Mouse (Mus musculus) Patski (cell line): ENCODE data around the gene Ssh3. TPM values are rescaled to one million over a fixed set of nuclear protein-coding genes. Genes with fewer than 3 reads are reported as not detected.
A peak's percentile ranks its signal among the peaks of the same experiment; 100 is the strongest.

Source experiments
- ATAC-seq: fragments of 100-300 bp; one replicate; pipeline ENCODE4 v1.8.0; 2021
- CTCF ChIA-PET: fragments of 350-600 bp; sonication (Branson Sonifier 250); formaldehyde crosslinking; loops from one replicate; lab custom pipeline; 2022; ENCODE audit warnings: inconsistent platforms; lab: Charles Lee
- POLR2A ChIA-PET: fragments of 350-600 bp; sonication (Branson Sonifier 250); formaldehyde crosslinking; loops from one replicate; lab custom pipeline; 2022; ENCODE audit warnings: antibody characterized with exemption, inconsistent platforms; lab: Charles Lee
- DNase-seq: peaks from one replicate; pipeline ENCODE4 v3.0.0-alpha.2; 2011; ENCODE audit warnings: low read depth, low spot score
- H3K27me3 ChIP-seq: fragments of 371-371 bp; one replicate; pipeline ENCODE4 v1.5.1; 2021
- CTCF ChIP-seq: fragments of 100-300 bp; IDR thresholded peaks from one replicate; pipeline ENCODE4 v1.5.1; 2021
- in situ Hi-C: fragments of 300-500 bp; cut with MboI; formaldehyde crosslinking; loops from 3 replicates; pipeline ENCODE4 v1.11.1; 2018; ENCODE audit warnings: low pct_unique_long_range_greater_than_20kb, mixed read lengths
- polyA plus RNA-seq: library from polyadenylated mRNA; unstranded; gene quantifications from one replicate; pipeline ENCODE4 v1.2.3, GENCODE M21; 2021

Ssh3 gene
- polyA plus RNA-seq, result 71.3 TPM

DNA sequence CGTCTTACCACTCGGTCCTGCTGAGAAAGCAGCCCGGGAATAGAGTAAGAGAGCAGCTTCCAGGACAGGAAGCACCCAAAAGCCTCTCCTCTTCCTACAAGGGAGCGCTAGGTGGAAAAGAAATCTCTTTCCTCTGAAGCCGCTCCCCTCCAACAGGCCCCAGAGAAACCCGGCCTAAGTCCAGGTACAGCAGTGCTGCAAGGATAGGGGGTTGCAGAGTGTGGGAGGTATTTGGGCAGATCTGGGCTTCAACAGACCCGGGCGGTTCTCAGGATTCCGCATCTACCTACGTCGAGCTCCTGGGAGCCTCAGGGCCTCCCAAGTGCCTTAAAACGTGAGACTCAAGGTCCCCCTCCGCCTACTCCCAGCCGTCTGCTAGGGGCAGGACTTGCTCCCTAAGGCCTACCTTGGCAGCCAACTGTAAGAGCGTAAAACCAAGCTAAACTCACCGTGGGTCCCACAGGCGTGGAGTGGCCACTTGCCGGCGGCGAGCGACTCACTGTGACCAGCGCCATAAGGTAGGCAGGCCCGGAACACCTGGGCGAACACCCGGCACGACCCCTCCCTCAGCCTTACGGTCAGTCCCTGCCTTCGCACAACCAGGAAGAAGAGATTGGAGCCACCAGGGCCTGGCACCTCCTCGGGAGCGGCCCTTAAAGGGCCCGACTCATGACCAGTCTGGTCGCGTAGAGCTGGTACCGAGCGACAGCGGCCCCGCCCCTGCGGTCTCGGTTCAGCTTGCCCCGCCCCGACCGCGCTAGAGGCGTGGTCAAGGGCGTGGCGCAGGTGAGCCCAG is at the start of gene Ssh3:
TSS of gene Ssh3 (minus strand) at position 615 of the 796 bp plus-strand sequence.
- no peaks in the 10 kb centered on the region for H3K27me3 ChIP-seq
- DNase-seq (peak; percentile 31), ATAC-seq (peak; percentile 77)
- in situ Hi-C loops, result no loop called here
- TF ChIP-seq CTCF, result no peak
- ChIA-PET POLR2A (interaction anchor here (0.6 to 1.4 kb wide), 3 partner anchors 22 to 39 kb away, joined by 3 to 7 read pairs (median 6); no protein-coding TSS in a partner anchor), CTCF (interaction anchor here (0.7 to 1.9 kb wide), 6 partner anchors 11 to 157 kb away, joined by 3 to 6 read pairs (median 4); partner anchors contain the start of gene Ankrd13d)

DNA sequence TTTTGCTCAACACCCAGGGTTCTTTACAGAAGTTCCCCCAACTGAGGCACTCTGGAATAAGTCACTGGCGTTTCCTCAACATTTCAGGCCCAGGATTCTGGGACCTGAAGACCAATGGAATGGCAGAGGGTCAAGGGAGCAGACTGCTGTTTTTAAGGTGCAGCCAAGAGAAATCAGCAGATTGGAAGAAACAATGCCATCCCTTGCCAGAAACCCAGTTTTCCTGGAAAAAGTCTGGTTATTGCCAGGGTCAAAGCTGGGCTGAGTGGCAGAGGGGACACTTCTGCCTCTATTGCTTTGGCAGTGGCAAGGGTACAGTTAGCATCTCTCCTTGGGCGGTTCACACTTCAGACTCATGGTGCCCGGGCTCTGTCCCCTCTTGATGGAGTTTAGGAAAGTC is 48.2 kb upstream of the Ssh3 start:
- in situ Hi-C loops, result no loop called here
- no peak for DNase-seq
- no peak for ATAC-seq
- no peak for TF ChIP-seq CTCF
- POLR2A ChIA-PET, result interaction anchor here (0.6 kb wide), 1 partner anchor 94 kb away, joined by 3 read pairs; no protein-coding TSS in a partner anchor
- no peaks in the 10 kb centered on the region for H3K27me3 ChIP-seq
- CTCF ChIA-PET, result interaction anchor here (3.6 kb wide), 1 partner anchor 14 kb away, joined by 14 read pairs; no protein-coding TSS in a partner anchor

DNA sequence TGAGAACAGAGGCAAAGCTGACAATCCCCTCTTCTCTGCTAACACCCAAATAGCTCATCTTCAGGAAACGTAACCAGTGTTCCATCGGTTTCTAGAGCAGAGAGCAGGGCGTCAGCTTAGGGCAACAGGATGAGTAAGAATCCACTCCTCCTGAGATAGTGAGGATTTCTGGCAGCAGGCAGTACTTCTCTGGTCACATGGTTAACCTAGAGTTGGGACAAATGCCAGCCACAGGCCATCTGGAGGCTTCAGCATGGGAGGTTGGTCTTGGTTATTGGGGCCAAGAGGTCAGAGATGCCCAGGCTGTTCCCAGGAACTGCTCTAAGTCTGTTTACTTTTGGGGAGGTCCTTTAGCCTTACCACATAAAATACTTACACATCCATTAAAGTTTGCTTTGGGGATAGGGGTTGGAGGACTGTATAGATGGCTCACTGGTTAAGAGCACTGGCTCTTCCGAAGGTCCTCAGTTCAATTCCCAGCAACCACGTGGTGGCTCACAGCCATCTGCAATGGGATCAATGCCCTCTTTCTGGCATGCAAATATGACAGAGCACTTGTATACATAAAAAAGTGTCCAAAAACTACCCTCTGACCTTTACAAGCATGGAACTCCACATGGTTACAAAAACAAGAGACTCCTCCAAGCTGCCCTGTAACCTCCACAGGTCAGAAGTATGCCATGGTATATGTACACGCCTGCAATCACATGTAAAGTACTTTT is 46.4 kb upstream of the Ssh3 start:
- in situ Hi-C loops, result no loop called here
- POLR2A ChIA-PET, result interaction anchor here (0.6 to 0.8 kb wide), 2 partner anchors 12 to 279 kb away, joined by 3 to 4 read pairs; no protein-coding TSS in a partner anchor
- DNase-seq (peak; percentile 66), ATAC-seq (peak; percentile 72)
- CTCF ChIA-PET, result interaction anchor here (0.8 to 3.6 kb wide), 7 partner anchors 16 to 109 kb away, joined by 3 to 14 read pairs (median 4); no protein-coding TSS in a partner anchor
- no peaks in the 10 kb centered on the region for H3K27me3 ChIP-seq
- TF ChIP-seq CTCF, result no peak

DNA sequence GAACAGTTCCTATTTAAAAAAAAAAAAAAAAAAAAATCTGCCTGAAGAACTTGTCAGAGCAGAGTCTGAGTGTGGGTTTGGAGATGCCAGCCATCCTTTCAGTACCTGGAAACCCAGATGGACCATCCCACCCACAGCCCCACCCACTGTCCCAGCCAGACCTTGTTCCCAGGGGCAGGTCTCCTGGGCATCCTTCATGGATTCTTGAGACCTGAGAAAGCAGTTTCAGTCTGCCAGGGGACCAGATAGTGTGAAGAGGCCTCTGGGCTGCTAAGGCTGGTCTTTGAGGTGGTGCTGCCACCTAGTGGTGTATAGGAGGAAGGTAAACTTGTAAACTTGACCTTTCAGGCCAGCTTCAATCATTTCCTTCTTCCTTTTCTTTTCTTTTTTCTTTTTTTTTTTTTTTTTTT is 40.8 kb upstream of the Ssh3 start:
- TF ChIP-seq CTCF, result peak; percentile 87
- ChIA-PET CTCF (interaction anchor here (0.6 to 1.5 kb wide), 4 partner anchors 46 to 80 kb away, joined by 3 to 6 read pairs (median 3); no protein-coding TSS in a partner anchor), POLR2A (interaction anchor here (0.6 to 0.7 kb wide), 2 partner anchors 57 to 211 kb away, joined by 3 read pairs; no protein-coding TSS in a partner anchor)
- in situ Hi-C loops, result loop anchor here (5.0 kb wide), 2 partner anchors 52 to 102 kb away; no protein-coding TSS in a partner anchor
- no peaks in the 10 kb centered on the region for H3K27me3 ChIP-seq
- no peak for ATAC-seq
- DNase-seq, result no peak

DNA sequence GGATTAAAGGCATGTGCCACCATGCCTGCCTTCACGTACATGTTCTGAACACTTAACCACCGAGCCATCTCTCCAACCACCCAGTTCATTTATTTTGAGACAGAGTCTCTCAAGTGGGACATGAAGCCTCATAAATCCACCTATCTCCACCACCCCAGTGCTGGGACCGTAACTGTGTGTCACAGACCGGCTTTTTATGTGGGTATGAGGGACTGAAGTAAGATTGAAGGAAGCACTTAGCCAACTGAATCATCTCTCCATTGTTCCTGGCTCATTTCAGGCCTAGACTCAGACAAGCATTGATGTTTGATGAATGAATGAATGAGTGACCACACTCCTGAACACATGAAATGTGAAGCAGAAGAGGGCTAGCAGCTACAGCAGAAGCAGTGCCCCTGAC is 40.3 kb upstream of the Ssh3 start:
- DNase-seq, result no peak
- no peak for TF ChIP-seq CTCF
- no peak for ATAC-seq
- in situ Hi-C loops, result no loop called here
- no peaks in the 10 kb centered on the region for H3K27me3 ChIP-seq
- CTCF ChIA-PET, result interaction anchor here (1.5 kb wide), 2 partner anchors 50 to 52 kb away, joined by 3 to 6 read pairs; no protein-coding TSS in a partner anchor
- POLR2A ChIA-PET, result interaction anchor here (0.6 to 0.7 kb wide), 2 partner anchors 56 to 210 kb away, joined by 3 read pairs; no protein-coding TSS in a partner anchor

DNA sequence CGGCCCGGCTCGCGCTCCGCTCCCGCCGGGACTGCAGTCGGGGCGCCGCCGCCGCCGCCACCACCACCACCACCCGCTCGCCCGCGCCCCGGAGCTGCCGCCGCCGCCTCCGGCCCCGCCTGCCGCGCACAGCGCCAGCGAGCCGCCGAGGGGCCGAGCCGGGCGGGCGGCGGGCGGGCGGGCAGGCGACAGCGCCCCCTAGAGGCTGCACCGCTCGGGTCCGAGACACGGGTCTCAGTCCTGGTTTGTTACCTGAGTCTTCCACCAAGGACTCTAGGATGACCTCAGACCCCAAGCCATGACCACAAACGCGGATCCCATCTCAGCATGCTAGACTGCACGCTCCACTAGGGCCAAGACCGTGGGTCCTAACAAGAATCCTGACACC is 37.2 kb upstream of the Ssh3 start, which contains the start of gene Grk2:
TSS of gene Grk2 (minus strand) at position 33 of the 388 bp plus-strand sequence.
- no peak for DNase-seq

DNA sequence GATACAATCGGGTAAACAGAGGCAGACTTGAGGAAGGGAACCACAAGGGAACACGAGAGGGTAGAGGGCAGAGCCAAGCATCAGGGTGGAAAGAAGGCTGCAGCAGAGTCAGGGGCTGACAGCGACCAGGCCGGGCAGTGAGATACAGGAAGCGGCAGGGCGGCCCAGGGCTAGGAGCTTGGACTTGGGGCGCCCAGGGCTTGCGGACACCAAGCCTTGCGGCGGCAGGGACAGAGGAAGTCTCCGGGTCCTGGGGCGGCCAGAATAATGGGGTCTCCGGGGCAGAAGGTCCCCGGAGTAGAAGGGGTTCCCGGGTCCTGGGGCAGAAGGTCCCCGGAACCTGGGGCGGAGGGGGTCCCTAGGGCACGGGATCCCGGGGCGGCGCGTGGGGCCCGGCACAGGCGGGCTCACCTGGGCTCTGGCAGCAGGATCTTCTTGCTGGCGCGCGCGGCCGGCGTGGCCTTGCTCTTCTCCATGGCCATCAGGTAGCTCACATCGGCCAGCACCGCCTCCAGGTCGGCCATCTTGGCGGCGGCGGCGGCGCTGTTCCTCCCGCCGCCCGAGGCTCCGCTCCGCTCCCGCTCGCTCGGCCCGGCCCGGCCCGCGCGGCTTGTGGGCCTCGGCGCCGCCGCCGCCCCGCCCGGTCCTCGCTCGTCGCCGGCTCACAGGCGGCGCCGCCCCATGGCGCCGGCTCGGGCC is 36.7 kb upstream of the Ssh3 start:
- ATAC-seq, result peak; percentile 46
- ChIA-PET CTCF (interaction anchor here (0.8 to 1.3 kb wide), 2 partner anchors 23 to 47 kb away, joined by 3 to 5 read pairs; partner anchors contain the start of gene Ankrd13d), POLR2A (interaction anchor here (0.5 to 1.2 kb wide), 3 partner anchors 30 to 138 kb away, joined by 3 to 4 read pairs (median 4); no protein-coding TSS in a partner anchor)

More for the DNA sequence above, 37.2 kb upstream of the Ssh3 start, which contains the start of gene Grk2:
- CTCF ChIA-PET, result interaction anchor here (0.7 to 1.6 kb wide), 4 partner anchors 23 to 48 kb away, joined by 3 to 8 read pairs (median 4); partner anchors contain the start of gene Ankrd13d
- POLR2A ChIA-PET, result interaction anchor here (0.7 kb wide), 1 partner anchor 31 kb away, joined by 3 read pairs; no protein-coding TSS in a partner anchor
- in situ Hi-C loops, result no loop called here
- H3K27me3 ChIP-seq, result no peaks in the 10 kb centered on the region
- no peak for TF ChIP-seq CTCF
- peak; percentile 70 for ATAC-seq

DNA sequence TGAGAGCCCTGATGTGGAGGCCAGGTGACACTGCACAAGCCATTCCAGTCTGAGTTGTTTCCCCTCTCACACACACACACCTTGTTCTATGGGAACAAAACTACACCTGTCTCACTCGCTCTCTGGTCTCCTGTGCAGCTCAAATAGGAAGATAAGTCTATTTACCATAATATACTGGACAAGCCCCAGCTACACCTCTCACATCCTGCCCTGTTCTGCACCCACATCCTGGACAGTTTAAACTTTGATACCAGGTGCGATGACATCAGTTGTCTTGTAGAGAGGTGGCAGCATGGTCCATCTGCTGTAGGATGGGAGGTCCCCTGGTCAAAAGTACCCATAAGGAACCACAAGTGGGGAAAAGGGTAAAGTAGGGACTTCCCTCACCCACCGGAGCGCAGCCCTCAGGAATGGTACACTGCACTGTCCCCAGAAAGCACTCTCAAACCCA is 35.9 kb upstream of the Ssh3 start:
- ChIA-PET CTCF (interaction anchor here (1.3 to 2.5 kb wide), 2 partner anchors 47 kb away, joined by 5 to 8 read pairs; no protein-coding TSS in a partner anchor), POLR2A (interaction anchor here (0.5 to 1.2 kb wide), 4 partner anchors 24 to 139 kb away, joined by 3 to 5 read pairs (median 4); no protein-coding TSS in a partner anchor)
- in situ Hi-C loops, result no loop called here
- no peak for TF ChIP-seq CTCF
- H3K27me3 ChIP-seq, result no peaks in the 10 kb centered on the region
- no peak for ATAC-seq
- DNase-seq, result no peak

More for the DNA sequence above, 36.7 kb upstream of the Ssh3 start:
- H3K27me3 ChIP-seq, result no peaks in the 10 kb centered on the region
- no peak for TF ChIP-seq CTCF
- no peak for DNase-seq
- in situ Hi-C loops, result no loop called here
